Mouse (Mus musculus) MN1 (cell line): Measurements from ENCODE around the gene Lin52.

Source experiments
- DNase-seq: peaks from one replicate; pipeline ENCODE4 v3.0.0-alpha.2; 2016; ENCODE audit warnings: low spot score

The Lin52 gene

DNA sequence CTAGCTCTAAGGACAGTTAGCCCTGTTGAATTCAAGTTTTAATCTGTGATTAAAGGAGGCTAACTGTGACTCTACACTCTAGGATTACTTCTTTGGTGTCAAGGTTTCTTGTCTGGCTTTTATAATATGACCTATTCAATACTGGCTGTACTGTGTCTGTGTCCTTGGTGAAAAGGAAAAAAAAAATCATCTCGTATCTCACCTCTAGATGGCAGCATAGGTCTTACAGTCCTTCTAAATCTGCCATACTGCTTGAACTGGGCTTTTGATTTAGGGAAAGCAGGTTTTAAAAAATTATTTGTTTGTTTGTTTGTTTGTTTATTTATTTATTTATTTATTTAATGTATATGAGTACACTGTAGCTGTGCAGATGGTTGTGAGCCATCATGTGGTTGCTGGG is 17.5 kb downstream of the Lin52 start:
- DNase-seq = peak; percentile 79

- DNase-seq = no peak
Observed at GRCm38 (mm10) chr12:84478937-84479336, 27.7 kb downstream of the Lin52 start.

DNA sequence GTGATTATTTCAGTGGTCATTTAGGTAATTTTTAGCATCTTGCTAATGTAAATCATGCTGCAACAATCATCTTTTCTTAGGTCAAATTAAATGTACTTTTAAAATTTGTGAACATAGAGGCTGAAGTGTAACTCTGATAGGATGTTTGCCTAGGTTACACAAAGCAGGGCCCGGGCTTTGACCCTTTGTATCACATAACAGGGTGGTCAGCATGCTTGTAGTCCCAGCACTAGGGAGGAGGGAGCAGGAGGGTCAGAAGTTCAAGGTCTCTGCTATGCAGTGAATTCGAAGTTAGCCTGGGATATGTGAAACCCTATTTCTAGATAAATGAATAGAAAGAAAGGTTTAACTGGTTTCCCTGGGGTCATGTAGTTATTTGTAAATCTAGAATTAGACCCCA is 30.0 kb downstream of the Lin52 start:
- no peak for DNase-seq

- DNase-seq = no peak
Observed at GRCm38 (mm10) chr12:84482778-84483585, 31.8 kb downstream of the Lin52 start.

GRCm38 (mm10) chr12:84487324-84488056 is 36.3 kb downstream of the Lin52 start:
- DNase-seq = peak; percentile 65

GRCm38 (mm10) chr12:84496795-84497194 is 45.6 kb downstream of the Lin52 start:
- no peak for DNase-seq

DNA sequence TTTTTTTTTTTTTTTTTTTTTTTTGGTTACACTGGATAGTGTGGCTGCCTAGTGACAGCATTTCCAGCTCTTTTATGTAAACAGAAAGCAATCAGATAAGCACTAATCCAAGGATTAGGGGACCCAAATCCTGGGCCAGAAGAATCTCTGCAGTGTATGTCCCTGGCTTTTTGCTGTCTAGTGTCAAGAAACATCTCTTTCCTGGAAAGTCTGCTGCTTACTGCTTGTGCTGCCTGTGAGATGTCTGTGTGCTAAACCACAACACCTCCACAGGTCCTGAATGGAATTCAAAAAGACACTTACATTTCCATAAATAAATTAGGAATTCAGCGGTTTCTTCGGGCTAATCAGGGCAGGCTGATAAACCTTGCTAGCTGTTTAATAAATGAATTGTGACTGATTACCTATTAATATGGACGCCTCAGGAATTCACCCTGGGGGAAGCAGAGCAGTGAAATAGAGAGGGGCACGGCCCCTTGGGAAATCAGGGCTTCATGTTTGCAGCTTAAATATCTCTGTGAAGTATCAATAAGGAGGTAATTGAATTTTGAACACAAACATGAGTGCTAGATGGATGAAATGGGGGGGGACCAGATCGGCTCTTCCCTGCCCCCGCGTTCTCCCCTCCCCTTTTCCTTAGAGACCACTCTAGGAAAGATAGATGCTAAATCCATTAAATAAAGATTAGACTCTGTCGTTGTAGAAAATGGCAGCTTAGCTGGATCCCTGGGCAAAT is 49.5 kb downstream of the Lin52 start:
- peak; percentile 10 for DNase-seq

- no peak for DNase-seq
Observed at GRCm38 (mm10) chr12:84501278-84501677, 50.1 kb downstream of the Lin52 start.

DNA sequence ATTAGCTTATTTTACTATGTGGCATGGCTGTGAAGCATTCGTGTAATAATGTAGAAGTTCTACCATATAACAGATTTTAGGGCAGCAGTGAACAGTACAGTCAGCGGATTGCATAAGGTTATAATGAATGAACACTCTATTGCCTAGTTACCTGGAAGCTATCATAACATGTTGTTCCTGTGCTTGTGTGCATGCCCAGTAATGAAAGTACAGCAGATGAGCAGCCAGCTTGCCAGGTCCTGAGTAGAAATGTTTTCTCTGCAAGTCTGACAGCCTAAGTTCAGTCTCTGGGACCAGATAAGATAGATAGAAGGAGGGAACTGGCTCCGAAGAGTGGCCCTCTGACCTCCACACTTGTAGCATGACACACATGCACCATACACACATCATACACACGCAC is 55.6 kb downstream of the Lin52 start:
- DNase-seq = no peak

- no peak for DNase-seq
Observed at GRCm38 (mm10) chr12:84512016-84512415, 60.8 kb downstream of the Lin52 start.

- DNase-seq = no peak
Observed at GRCm38 (mm10) chr12:84515486-84515885, 64.3 kb downstream of the Lin52 start.

DNA sequence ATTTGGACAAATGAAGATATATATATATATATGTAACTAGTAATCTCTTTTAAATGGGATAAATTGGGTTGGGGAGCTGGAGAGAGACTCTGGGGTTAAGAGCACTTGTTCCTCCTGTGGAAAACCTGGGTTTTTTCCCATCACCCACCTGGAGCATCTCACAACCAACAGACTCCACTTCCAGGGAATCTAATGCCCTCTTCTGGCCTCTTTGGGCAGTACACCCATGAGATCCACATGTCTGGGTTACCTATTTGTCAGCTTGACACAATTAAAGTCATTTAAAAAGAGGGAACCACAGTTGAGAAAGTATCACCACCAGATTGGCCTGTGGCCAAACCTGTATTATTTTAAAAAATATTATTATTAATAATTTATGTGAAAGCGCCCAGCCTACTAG is 65.4 kb downstream of the Lin52 start:
- DNase-seq = no peak

DNA sequence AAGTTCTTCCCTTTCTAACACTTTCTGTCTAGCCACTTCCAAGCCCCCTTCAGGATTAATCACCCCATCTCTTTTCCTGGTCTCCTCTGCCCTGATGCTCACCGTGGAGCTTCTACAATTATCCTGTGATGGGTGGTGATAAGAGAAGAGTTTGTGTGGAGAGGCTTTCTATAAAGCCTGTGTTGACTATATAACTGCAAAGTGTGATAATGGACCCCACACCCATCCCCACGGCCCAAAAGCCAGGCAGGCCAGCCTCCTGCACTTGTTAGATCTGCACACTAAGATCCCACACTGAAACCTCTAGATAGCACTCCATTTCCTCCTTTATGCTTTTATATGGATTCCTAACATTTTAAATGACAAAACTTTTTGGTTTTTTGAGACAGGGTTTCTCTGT is 66.8 kb downstream of the Lin52 start:
- no peak for DNase-seq

GRCm38 (mm10) chr12:84523728-84524127 is 72.5 kb downstream of the Lin52 start:
- DNase-seq = no peak

DNA sequence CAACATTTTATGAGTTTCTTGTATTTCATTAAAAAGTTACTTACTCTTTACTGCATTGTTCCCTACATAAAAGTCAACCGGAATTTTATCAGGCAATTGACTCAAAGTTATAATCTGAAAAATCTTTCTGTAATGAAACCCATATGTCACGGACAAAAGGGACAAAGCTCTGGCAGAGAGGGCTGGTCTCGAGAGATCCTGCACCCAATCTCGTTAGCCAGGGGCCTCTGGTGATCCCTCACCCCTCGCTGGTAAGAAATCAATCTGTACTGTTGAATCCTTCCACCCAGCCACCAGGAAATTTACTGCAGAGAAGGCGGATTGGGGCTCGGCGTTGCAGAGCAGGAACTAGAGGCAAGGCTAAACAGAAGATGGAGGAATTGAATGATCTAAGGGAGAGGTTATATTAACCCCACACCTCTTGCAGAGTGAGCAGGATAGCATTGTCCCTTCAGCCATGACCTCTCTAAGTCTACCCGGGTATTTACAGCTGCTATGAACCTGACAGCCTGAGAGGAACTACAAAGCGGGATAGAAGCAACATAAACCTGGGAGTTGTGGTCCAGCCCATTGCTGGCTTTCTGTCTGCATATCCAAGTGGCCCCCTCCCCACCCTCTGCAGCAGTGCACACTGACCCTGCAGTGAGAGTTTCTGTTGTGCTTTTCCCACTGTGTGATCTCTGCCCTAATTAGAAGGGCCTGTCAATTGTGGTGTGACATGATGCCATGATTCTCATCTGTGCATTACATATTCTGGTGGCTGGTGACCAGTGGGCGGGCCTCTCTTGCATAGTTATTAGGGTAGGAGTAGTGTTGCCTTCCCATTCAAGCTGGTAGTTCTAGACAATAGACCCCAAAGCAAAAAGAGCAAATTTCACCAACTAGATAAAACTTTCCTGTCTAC is 73.2 kb downstream of the Lin52 start:
- DNase-seq = no peak

GRCm38 (mm10) chr12:84525422-84525821 is 74.2 kb downstream of the Lin52 start:
- DNase-seq = no peak

DNA sequence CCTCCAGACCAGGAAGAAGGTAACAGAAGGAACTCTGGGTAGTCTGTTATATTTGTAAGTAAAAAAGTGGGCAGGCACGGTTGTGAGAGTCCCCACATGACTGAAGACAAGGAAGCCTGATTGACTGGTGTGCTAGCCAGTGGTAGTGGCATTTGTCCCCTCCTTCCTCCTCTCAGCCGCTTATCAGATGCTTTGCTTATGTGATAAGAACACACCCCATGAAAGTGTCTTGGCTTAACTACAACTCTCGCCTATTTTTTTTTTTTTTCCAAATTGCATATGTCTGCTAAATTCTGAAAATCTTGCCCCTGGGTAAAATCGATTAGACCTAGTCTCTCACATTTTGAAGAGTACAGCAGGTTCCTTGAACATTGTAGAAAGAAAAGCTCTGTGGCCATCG is 79.2 kb downstream of the Lin52 start:
- DNase-seq = no peak

GRCm38 (mm10) chr12:84531906-84532829 is 80.9 kb downstream of the Lin52 start:
- no peak for DNase-seq

DNA sequence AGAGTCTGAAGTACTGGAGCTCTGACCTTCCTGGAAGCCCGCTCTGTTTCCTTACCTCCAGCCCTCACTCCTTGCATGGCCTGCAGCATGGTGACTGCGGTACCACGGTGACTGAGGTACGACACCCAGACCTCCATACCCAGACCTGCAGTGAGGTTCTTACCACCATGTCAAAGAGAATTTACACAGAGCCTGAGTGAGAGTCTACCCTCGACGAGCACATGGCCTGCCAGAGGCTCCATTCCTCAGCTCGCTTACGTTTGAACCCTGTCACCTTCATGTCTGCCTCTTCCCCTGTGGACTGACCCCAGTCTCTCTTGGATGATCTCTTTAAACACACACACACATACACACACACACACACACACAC is 81.6 kb downstream of the Lin52 start:
- no peak for DNase-seq

DNA sequence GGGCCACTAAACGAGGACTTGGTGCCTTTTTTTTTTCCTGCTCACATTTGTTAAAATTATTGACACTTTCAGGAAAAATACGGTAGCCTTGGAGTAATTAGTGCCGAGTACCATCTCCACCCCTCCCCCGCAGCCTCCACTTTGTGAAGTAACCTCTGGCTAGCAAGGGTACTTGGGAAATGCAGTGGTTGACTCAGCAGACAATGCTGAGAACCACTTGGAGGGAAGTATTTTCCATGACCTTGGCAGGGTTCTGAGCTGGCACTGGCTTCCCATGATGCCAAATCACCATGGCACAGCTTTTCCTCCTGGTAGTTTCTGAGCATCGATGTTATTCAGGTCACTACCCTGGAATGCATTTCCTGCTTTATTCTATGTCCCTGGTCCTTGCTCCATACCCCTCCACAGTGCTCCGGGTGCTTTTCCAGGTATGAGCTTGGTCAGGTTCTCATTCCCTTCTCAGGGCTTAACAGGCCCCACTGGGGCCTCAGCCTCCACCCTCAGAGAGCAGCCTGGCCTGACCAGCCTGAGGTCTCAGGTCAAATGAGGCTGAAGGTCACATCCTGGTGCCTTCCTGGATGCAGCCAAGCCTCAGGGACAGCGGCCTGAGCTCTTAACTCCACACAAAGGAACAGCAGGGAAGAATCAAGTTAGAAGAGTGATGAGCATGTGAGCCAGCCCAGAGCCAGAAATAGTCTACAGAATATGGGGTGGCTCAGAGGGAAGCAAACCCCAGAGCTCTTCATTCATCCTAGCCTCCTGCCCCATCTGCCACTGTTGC is 82.7 kb downstream of the Lin52 start:
- no peak for DNase-seq
